Mouse (Mus musculus): ENCODE results near the gene Ralgapa2. TPM values are rescaled to one million over a fixed set of nuclear protein-coding genes. Genes with fewer than 3 reads are reported as not detected.

Ralgapa2 gene
- total RNA-seq (2021) (10 to 100 TPM; 36.7 to 41.3 TPM), polyA plus RNA-seq (2012; rRNA removed) (14.5 and 25.3 TPM in 2 replicates)
- long read RNA-seq, partial matches to known transcripts: 3 of 14 reads
- long read RNA-seq, other reads (novel, unspliced or antisense): 11 of 14 reads

DNA sequence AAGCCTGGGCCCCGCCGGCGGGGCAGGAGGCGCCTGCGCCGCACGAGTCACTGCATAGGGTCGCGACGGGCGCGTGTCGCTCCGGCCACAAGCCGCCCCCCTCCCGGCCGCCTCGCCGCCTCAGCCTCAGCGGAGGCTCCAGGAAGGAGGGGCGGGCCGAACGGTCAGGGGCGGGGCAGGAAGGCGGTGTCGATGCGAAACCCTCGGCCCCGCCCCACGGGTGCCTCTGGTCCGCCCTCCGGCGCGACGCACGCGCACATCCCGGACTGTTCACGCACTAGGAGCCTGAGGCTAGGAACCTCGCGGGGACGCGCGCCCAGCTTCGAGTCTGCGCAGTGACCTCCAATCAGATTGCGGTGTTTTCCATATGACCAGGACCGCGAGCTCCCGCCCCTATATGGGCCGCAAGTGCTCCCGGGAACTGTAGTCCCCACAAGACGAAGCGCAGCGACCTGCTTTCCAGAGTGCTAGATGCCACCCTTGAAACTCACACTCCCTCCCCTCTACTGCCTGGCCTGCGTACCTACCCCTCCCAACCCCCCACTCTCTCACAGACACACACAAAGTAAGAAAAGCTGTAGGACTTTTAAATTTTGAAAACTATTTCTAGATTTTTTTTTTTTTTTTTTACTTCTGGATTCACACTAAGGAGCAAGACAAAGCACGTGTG, at the start of gene Ralgapa2:
Gene Ralgapa2 (minus strand): TSS at position 434 of the 670 bp plus-strand sequence.
- Histone ChIP-seq H3K4me1 (ENCODE audit: control insufficient read depth, insufficient read depth, low read length) (peaks cover 4% of the 10 kb centered on the region), H3K79me2 (replicated peaks; ENCODE audit: control insufficient read depth, insufficient read depth, low read length) (peaks cover 1% of the 10 kb centered on the region; the same call in 1 of the 2 replicates), H3K9ac (ENCODE audit: low read depth, low read length) (peak within 1 kb of the TSS; percentile 90), H3K27me3 (ENCODE audit: control insufficient read depth, insufficient read depth, low read length) (no peaks in the 10 kb centered on the region), H3K4me3 (peak within 1 kb of the TSS; percentile 98), H3K27ac (peak within 1 kb of the TSS; percentile 96), H3K36me3 (ENCODE audit: control insufficient read depth, insufficient read depth, low read length) (peaks cover 4% of the 10 kb centered on the region)
- WGBS: under 1% methylated on average over 55 of the region's 57 CpGs
- intact Hi-C loops (cut with DNase I): loop anchor here (5.0 to 10.0 kb wide), 2 partner anchors 65 to 1967 kb away; no protein-coding TSS in a partner anchor
- DNase-seq: peak; percentile 98 to 100
- TF ChIP-seq POLR2A (IDR thresholded peaks at IDR 0.05; ENCODE audit: insufficient read depth, low read depth, low read length) (peak; percentile 59; the same call in 1 of the 2 replicates), CTCF (IDR thresholded peaks at IDR 0.05) (0 out of 2 replicates have a peak, but pooled peaks have one; percentile 3), EP300 (IDR thresholded peaks at IDR 0.05; ENCODE audit: insufficient read depth, low read depth, low read length) (0 out of 2 replicates have a peak, but pooled peaks have one; percentile 3)

DNA sequence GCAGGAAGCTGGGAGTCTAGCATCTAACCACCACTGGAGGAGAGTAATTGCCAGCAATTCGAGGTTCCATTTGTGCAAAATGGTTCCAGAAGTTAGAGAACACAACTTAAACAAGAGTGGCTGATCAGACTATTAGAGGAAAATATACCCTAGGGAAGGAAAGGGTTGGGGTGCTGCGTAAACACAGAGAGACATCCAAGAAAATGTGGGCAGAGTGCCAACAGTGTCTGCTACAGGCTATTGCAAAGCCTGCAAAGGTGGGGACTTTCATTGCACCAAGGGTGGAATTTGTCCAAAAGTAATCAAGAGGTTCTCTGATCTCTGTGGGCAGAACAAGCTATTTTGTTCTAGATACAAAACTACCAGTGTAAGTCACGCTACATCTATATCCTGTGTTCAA, 49.4 kb upstream of the Ralgapa2 start:
- H3K79me2 ChIP-seq (replicated peaks; ENCODE audit: control insufficient read depth, insufficient read depth, low read length): no peaks in the 10 kb centered on the region
- no peaks in the 10 kb centered on the region; the same call in 1 of the 2 replicates for H3K36me3 ChIP-seq (ENCODE audit: control insufficient read depth, insufficient read depth, low read length)
- H3K9ac ChIP-seq (ENCODE audit: low read depth, low read length): no peak overlapping the region
- no peak overlapping the region for H3K4me3 ChIP-seq
- peaks cover 2% of the 10 kb centered on the region for H3K4me1 ChIP-seq (ENCODE audit: control insufficient read depth, insufficient read depth, low read length)
- DNase-seq: no peak
- 37% methylated on average over 3 of the region's 3 CpGs for WGBS
- no peaks in the 10 kb centered on the region for H3K27me3 ChIP-seq (ENCODE audit: control insufficient read depth, insufficient read depth, low read length)
- peak overlapping the region; percentile 43 for H3K27ac ChIP-seq
- TF ChIP-seq POLR2A (IDR thresholded peaks at IDR 0.05; ENCODE audit: insufficient read depth, low read depth, low read length): no peak
- no peak for TF ChIP-seq EP300 (IDR thresholded peaks at IDR 0.05; ENCODE audit: insufficient read depth, low read depth, low read length)
- no peak for TF ChIP-seq CTCF (IDR thresholded peaks at IDR 0.05)
- intact Hi-C loops (cut with DNase I): loop anchor here (5.0 kb wide), 1 partner anchor 44 kb away; no protein-coding TSS in a partner anchor

DNA sequence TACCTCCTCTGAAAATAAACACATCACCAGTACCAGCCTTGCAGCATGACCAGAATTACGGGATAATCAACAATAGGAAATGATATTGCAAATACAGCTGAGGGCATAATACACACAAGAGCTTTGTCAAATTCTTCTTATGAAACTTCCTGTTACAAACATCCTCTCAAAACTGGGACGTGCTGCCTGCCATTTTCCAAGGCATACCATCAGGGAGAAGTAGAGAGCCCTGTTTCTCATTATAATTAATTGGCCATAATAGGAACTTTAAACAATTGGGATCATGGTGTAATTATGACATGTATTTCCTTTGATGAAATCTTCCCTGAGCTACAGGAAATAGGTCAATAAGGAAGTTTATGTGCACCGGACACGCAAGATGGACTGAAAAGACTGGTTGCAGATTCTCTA, 48.5 kb upstream of the Ralgapa2 start:
- WGBS: 39% methylated on average over 4 of the region's 4 CpGs
- TF ChIP-seq CTCF (IDR thresholded peaks at IDR 0.05): no peak
- no peak for TF ChIP-seq POLR2A (IDR thresholded peaks at IDR 0.05; ENCODE audit: insufficient read depth, low read depth, low read length)
- no peak for TF ChIP-seq EP300 (IDR thresholded peaks at IDR 0.05; ENCODE audit: insufficient read depth, low read depth, low read length)
- Histone ChIP-seq H3K4me1 (ENCODE audit: control insufficient read depth, insufficient read depth, low read length) (peaks cover 2% of the 10 kb centered on the region), H3K79me2 (replicated peaks; ENCODE audit: control insufficient read depth, insufficient read depth, low read length) (no peaks in the 10 kb centered on the region), H3K4me3 (no peak overlapping the region), H3K27ac (peak overlapping the region; percentile 43), H3K27me3 (ENCODE audit: control insufficient read depth, insufficient read depth, low read length) (no peaks in the 10 kb centered on the region), H3K36me3 (ENCODE audit: control insufficient read depth, insufficient read depth, low read length) (no peaks in the 10 kb centered on the region; the same call in 1 of the 2 replicates), H3K9ac (ENCODE audit: low read depth, low read length) (no peak overlapping the region)
- intact Hi-C loops (cut with DNase I): loop anchor here (5.0 kb wide), 1 partner anchor 43 kb away; no protein-coding TSS in a partner anchor
- DNase-seq: no peak

DNA sequence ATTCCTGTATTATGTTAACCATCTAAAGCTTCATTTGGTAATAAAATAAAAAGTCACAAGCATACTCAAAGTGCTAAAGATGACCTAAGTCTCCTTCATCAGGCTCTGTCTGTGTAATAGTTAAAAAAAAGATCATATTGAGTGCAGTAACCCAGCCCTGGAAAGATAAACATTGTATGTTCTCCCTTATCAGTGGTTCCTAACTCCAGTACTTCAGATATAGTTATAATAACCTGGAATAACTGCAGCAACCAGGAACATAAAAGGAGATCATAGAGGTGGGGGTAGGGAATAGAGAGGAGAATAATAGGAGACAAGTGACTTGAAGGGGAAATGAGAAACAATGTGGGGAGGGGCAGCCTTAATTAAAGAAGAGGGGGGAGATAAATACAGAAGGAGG, 44.0 kb upstream of the Ralgapa2 start:
- Histone ChIP-seq H3K4me1 (ENCODE audit: control insufficient read depth, insufficient read depth, low read length) (0 out of 2 replicates have a peak, but pooled peaks cover 1% of the 10 kb centered on the region), H3K4me3 (no peak overlapping the region), H3K79me2 (replicated peaks; ENCODE audit: control insufficient read depth, insufficient read depth, low read length) (no peaks in the 10 kb centered on the region), H3K9ac (ENCODE audit: low read depth, low read length) (no peak overlapping the region), H3K27ac (no peak overlapping the region), H3K27me3 (ENCODE audit: control insufficient read depth, insufficient read depth, low read length) (no peaks in the 10 kb centered on the region), H3K36me3 (ENCODE audit: control insufficient read depth, insufficient read depth, low read length) (no peaks in the 10 kb centered on the region)
- no peak for DNase-seq
- TF ChIP-seq EP300 (IDR thresholded peaks at IDR 0.05; ENCODE audit: insufficient read depth, low read depth, low read length) (no peak), CTCF (IDR thresholded peaks at IDR 0.05) (no peak), POLR2A (IDR thresholded peaks at IDR 0.05; ENCODE audit: insufficient read depth, low read depth, low read length) (no peak)
- intact Hi-C loops (cut with DNase I): no loop called here

DNA sequence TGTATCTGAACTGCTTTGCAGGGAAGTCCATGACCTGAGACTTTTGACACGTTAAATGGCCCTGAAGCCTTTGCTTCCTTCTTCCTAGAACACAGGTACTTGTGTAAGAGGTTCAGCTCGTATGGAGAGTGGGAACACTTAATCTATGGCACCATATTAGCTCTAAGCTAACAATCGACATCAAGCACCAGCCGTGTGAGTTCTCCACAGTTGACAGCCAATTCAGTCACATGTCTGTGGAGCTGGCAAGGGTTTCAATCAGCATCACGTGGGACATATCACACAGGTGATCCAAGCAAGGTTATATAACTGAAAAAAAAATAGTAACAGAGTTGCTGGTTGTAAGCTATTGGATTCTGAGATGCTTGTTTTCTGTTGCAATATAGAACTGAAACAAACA, 43.2 kb upstream of the Ralgapa2 start:
- H3K4me3 ChIP-seq: no peak overlapping the region
- intact Hi-C loops (cut with DNase I): no loop called here
- H3K79me2 ChIP-seq (replicated peaks; ENCODE audit: control insufficient read depth, insufficient read depth, low read length): no peaks in the 10 kb centered on the region
- no peak for DNase-seq
- H3K27me3 ChIP-seq (ENCODE audit: control insufficient read depth, insufficient read depth, low read length): no peaks in the 10 kb centered on the region
- H3K4me1 ChIP-seq (ENCODE audit: control insufficient read depth, insufficient read depth, low read length): 0 out of 2 replicates have a peak, but pooled peaks cover 1% of the 10 kb centered on the region
- H3K36me3 ChIP-seq (ENCODE audit: control insufficient read depth, insufficient read depth, low read length): no peaks in the 10 kb centered on the region
- TF ChIP-seq EP300 (IDR thresholded peaks at IDR 0.05; ENCODE audit: insufficient read depth, low read depth, low read length): no peak
- TF ChIP-seq POLR2A (IDR thresholded peaks at IDR 0.05; ENCODE audit: insufficient read depth, low read depth, low read length): no peak
- TF ChIP-seq CTCF (IDR thresholded peaks at IDR 0.05): no peak
- 41% methylated on average over 5 of the region's 5 CpGs for WGBS
- H3K9ac ChIP-seq (ENCODE audit: low read depth, low read length): no peak overlapping the region
- H3K27ac ChIP-seq: no peak overlapping the region

DNA sequence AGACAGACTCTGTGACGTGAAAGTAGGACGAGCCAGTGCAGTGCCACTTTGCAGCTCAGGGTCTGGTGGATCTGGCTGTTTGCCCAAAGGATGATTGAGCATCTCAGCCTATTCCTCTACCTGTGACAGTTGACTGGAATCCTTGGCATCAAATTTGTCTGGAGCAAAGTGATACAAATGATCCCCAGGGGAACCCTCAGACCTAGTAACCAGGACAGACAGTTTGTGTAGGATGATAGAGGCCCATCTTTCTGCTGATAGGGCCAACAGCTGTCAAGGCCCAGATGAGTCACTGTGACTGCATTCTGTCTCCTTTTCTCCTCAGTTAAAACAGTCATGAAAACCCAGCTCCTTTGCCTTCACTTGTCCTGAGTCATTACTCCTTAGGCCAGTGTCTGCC, 41.6 kb upstream of the Ralgapa2 start:
- no peak overlapping the region for H3K9ac ChIP-seq (ENCODE audit: low read depth, low read length)
- H3K27me3 ChIP-seq (ENCODE audit: control insufficient read depth, insufficient read depth, low read length): no peaks in the 10 kb centered on the region
- no peaks in the 10 kb centered on the region for H3K36me3 ChIP-seq (ENCODE audit: control insufficient read depth, insufficient read depth, low read length)
- TF ChIP-seq CTCF (IDR thresholded peaks at IDR 0.05) (no peak), POLR2A (IDR thresholded peaks at IDR 0.05; ENCODE audit: insufficient read depth, low read depth, low read length) (no peak), EP300 (IDR thresholded peaks at IDR 0.05; ENCODE audit: insufficient read depth, low read depth, low read length) (no peak)
- intact Hi-C loops (cut with DNase I): no loop called here
- no peak overlapping the region for H3K27ac ChIP-seq
- no peaks in the 10 kb centered on the region for H3K79me2 ChIP-seq (replicated peaks; ENCODE audit: control insufficient read depth, insufficient read depth, low read length)
- peaks cover 4% of the 10 kb centered on the region for H3K4me1 ChIP-seq (ENCODE audit: control insufficient read depth, insufficient read depth, low read length)
- no peak for DNase-seq
- WGBS: 49% methylated on average over 2 of the region's 2 CpGs
- H3K4me3 ChIP-seq: no peak overlapping the region
